Mouse (Mus musculus) liver, embryonic 12.5 days (tissue): Measurements from ENCODE around the gene Acsbg1. TPM values are rescaled to one million over a fixed set of nuclear protein-coding genes. Genes with fewer than 3 reads are reported as not detected.

Source experiments
- ATAC-seq: fragments of 200-750 bp; cut with Nextera tagmentation; 2 replicates; pipeline ENCODE4 v1.8.0; 2017; ENCODE audit warnings: moderate number of reproducible peaks, mild to moderate bottlenecking, moderate library complexity
- H3K27ac ChIP-seq: fragments of 300-500 bp; sonication (generic); 2 replicates; pipeline ENCODE4 v1.5.1; 2016; ENCODE audit warnings: mild to moderate bottlenecking
- H3K27me3 ChIP-seq: fragments of 300-500 bp; sonication (generic); replicated peaks from 2 replicates; pipeline ENCODE4 v1.6.1; 2016; ENCODE audit warnings: mild to moderate bottlenecking, moderate library complexity
- H3K36me3 ChIP-seq: fragments of 300-500 bp; sonication (generic); 2 replicates; pipeline ENCODE4 v1.6.1; 2016; ENCODE audit warnings: mild to moderate bottlenecking, moderate library complexity
- H3K4me1 ChIP-seq: fragments of 300-500 bp; sonication (generic); 2 replicates; pipeline ENCODE4 v1.6.1; 2016
- H3K4me2 ChIP-seq: fragments of 300-500 bp; sonication (generic); 2 replicates; pipeline ENCODE4 v1.6.1; 2016; ENCODE audit warnings: mild to moderate bottlenecking, moderate library complexity
- H3K4me3 ChIP-seq: fragments of 300-500 bp; sonication (generic); 2 replicates; pipeline ENCODE4 v1.5.1; 2016; ENCODE audit warnings: mild to moderate bottlenecking, moderate library complexity
- H3K9ac ChIP-seq: fragments of 300-500 bp; sonication (generic); 2 replicates; pipeline ENCODE4 v1.6.1; 2016; ENCODE audit warnings: mild to moderate bottlenecking, moderate library complexity
- H3K9me3 ChIP-seq: fragments of 300-500 bp; sonication (generic); replicated peaks from 2 replicates; pipeline ENCODE4 v1.6.1; 2016; ENCODE audit warnings: mild to moderate bottlenecking, moderate library complexity
- WGBS: fragments of 180-500 bp; shearing (Covaris S2); methylation state at CpG from one replicate; pipeline ENCODE4 v1.1.7; 2016; ENCODE audit not compliant: insufficient replicate concordance; 5-methylcytosine and 5-hydroxymethylcytosine counted together
- polyA plus RNA-seq: library from polyadenylated mRNA; unstranded; fragments of >200 nt; fragmentation: Nextera tagmentation; extraction: Ambion mirVana; gene quantifications from 2 replicates; pipeline ENCODE4 v1.2.1, GENCODE M21; 2016

Gene Acsbg1
- polyA plus RNA-seq, 1 experiment from 2014 or later, result 0.24 TPM

DNA sequence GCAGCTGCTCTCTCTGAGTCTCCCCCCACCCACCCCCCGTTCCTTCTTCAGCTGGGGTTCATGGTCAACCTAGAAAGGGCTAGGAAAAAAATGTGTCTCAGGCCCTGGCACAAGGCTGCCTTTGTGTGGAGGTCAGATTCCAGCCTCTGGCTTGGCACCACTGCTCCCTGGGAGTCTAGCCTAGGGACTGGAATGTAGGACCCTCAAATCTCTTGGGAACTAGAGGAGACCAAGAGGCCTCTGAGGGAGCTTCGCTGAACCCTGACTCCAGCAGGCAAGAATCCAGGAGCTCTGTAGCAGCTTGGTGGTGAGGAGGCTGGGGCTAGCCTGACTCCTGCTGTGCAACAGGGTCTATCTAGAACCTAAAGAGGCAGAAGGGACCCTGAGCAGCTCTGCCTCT is 22.5 kb downstream of the Acsbg1 start:
- Histone ChIP-seq H3K27ac (no peak overlapping the region), H3K4me3 (no peak overlapping the region), H3K4me1 (peaks cover 17% of the 10 kb centered on the region), H3K9ac (no peak overlapping the region), H3K4me2 (no peak overlapping the region), H3K36me3 (no peaks in the 10 kb centered on the region), H3K27me3 (no peaks in the 10 kb centered on the region), H3K9me3 (no peaks in the 10 kb centered on the region)
- whole genome bisulfite sequencing, result 52% methylated on average over 2 of the region's 2 CpGs
- no peak for ATAC-seq

GRCm38 (mm10) chr9:54637510-54638314 is 24.0 kb downstream of the Acsbg1 start:
- H3K4me3 ChIP-seq, result no peak overlapping the region
- no peak overlapping the region for H3K4me2 ChIP-seq
- 50% methylated on average over 4 of the region's 5 CpGs for WGBS
- H3K9me3 ChIP-seq, result no peaks in the 10 kb centered on the region
- peaks cover 13% of the 10 kb centered on the region for H3K4me1 ChIP-seq
- H3K9ac ChIP-seq, result no peak overlapping the region
- ATAC-seq, result no peak
- H3K27me3 ChIP-seq, result no peaks in the 10 kb centered on the region
- H3K36me3 ChIP-seq, result no peaks in the 10 kb centered on the region
- no peak overlapping the region for H3K27ac ChIP-seq

DNA sequence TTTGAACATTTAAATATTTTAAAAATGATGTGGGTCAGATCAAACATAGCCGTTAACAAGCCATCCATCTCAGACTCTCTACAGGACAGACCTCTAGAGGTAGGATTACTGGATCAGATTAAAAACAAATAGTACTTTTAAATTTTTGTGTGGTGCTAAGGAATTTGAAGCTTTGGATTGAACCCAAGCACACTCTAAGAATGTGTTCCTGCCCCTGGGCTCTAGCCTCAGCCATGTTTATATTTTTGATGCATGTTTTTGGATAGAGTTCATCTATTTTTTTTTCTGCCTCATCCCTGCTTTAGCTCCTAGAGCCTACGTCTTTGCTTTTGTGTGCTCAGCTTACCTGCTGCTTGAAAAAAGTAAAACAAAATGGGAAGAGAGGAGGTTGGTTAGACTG is 28.3 kb downstream of the Acsbg1 start:
- ATAC-seq, result no peak
- Histone ChIP-seq H3K27me3 (no peaks in the 10 kb centered on the region), H3K9me3 (no peaks in the 10 kb centered on the region), H3K4me3 (no peak overlapping the region), H3K4me2 (no peak overlapping the region), H3K36me3 (no peaks in the 10 kb centered on the region), H3K4me1 (peaks cover 7% of the 10 kb centered on the region), H3K27ac (no peak overlapping the region), H3K9ac (no peak overlapping the region)
- WGBS, result 69% methylated on average over 2 of the region's 2 CpGs

DNA sequence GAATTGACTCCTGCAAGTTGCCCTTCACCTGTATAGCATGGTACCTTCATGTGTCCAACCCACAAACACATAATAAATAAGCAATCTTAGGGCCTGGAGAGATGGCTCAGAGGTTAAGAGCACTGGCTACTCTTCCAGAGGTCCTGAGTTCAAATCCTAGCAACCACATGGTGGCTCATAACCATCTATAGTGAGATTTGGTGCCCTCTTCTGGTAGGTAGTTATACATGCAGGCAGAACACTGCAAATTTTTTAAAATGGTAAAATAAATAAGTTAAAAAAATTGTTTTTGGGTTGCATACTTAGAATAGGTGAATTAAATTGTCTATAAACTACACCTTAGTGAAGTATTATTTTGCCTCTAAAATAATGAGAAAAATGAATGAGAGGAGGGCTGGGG is 30.8 kb downstream of the Acsbg1 start:
- ATAC-seq, result no peak
- Histone ChIP-seq H3K4me2 (no peak overlapping the region), H3K36me3 (no peaks in the 10 kb centered on the region), H3K9me3 (no peaks in the 10 kb centered on the region), H3K9ac (no peak overlapping the region), H3K4me1 (peaks cover 7% of the 10 kb centered on the region), H3K27ac (no peak overlapping the region), H3K4me3 (no peak overlapping the region), H3K27me3 (no peaks in the 10 kb centered on the region)

DNA sequence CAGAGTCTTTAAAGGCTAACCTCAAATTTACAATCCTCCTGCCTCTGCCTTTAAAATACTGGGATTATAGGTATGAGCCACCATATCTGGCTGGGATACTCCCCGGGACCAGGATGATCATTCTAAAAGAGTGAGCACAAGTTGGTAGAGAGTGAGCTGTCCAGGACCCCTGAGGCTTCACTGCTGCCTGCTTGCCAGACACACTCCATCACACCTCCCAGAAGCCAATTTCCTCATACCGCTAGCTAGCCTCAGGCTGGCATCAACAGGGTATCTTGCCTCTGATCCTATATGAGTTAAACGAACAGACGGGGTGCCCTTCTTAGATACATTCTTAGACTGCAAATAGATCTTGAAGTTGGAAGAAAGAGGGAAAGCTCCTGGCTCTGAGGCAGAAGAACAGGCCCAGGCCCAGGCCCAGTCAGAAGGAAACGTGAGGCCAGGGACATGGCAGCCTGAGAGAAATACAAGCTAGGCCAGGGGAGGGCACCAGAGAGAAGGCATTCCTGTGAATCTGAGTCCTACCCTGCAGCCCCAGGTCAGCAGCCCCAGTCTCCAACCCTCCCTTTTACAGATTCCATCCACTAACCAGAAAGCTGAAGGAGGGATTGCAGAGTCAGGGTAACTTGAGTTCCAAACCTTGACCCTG is 31.9 kb downstream of the Acsbg1 start:
- no peaks in the 10 kb centered on the region for H3K36me3 ChIP-seq
- H3K4me1 ChIP-seq, result peaks cover 7% of the 10 kb centered on the region
- no peak for ATAC-seq
- H3K4me3 ChIP-seq, result no peak overlapping the region
- 71% methylated on average over 5 of the region's 5 CpGs for WGBS
- H3K27ac ChIP-seq, result no peak overlapping the region
- H3K4me2 ChIP-seq, result no peak overlapping the region
- H3K27me3 ChIP-seq, result no peaks in the 10 kb centered on the region
- no peak overlapping the region for H3K9ac ChIP-seq
- H3K9me3 ChIP-seq, result no peaks in the 10 kb centered on the region

- Histone ChIP-seq H3K9me3 (no peaks in the 10 kb centered on the region), H3K4me3 (no peak overlapping the region), H3K27me3 (no peaks in the 10 kb centered on the region), H3K9ac (no peak overlapping the region), H3K36me3 (no peaks in the 10 kb centered on the region), H3K4me2 (no peak overlapping the region), H3K4me1 (peaks cover 7% of the 10 kb centered on the region), H3K27ac (no peak overlapping the region)
- no peak for ATAC-seq
- WGBS, result 84% methylated on average over 4 of the region's 4 CpGs
These were observed 32.9 kb downstream of the Acsbg1 start for GRCm38 (mm10) chr9:54628752-54629151.

- no peak overlapping the region for H3K27ac ChIP-seq
- no peak overlapping the region for H3K9ac ChIP-seq
- H3K36me3 ChIP-seq, result no peaks in the 10 kb centered on the region
- peaks cover 7% of the 10 kb centered on the region for H3K4me1 ChIP-seq
- no peak for ATAC-seq
- WGBS, result 75% methylated on average over 5 of the region's 5 CpGs
- H3K9me3 ChIP-seq, result no peaks in the 10 kb centered on the region
- no peak overlapping the region for H3K4me2 ChIP-seq
- H3K4me3 ChIP-seq, result no peak overlapping the region
- H3K27me3 ChIP-seq, result no peaks in the 10 kb centered on the region; the same call in 1 of the 2 replicates
These were observed 34.4 kb downstream of the Acsbg1 start for GRCm38 (mm10) chr9:54627240-54627639.

- Histone ChIP-seq H3K27ac (no peak overlapping the region), H3K9me3 (no peaks in the 10 kb centered on the region), H3K27me3 (no peaks in the 10 kb centered on the region; the same call in 1 of the 2 replicates), H3K9ac (no peak overlapping the region), H3K4me2 (no peak overlapping the region), H3K36me3 (no peaks in the 10 kb centered on the region), H3K4me3 (no peak overlapping the region), H3K4me1 (peaks cover 8% of the 10 kb centered on the region)
- peak; percentile 59 for ATAC-seq
- WGBS, result 41% methylated on average over 13 of the region's 13 CpGs
These were observed 47.4 kb downstream of the Acsbg1 start for GRCm38 (mm10) chr9:54614182-54614850.

- no peak for ATAC-seq
- peaks cover 8% of the 10 kb centered on the region for H3K4me1 ChIP-seq
- no peaks in the 10 kb centered on the region for H3K9me3 ChIP-seq
- H3K36me3 ChIP-seq, result no peaks in the 10 kb centered on the region
- no peak overlapping the region for H3K9ac ChIP-seq
- WGBS, result 70% methylated on average over 5 of the region's 5 CpGs
- no peaks in the 10 kb centered on the region; the same call in 1 of the 2 replicates for H3K27me3 ChIP-seq
- H3K4me2 ChIP-seq, result no peak overlapping the region
- no peak overlapping the region for H3K4me3 ChIP-seq
- H3K27ac ChIP-seq, result no peak overlapping the region
These were observed 48.9 kb downstream of the Acsbg1 start for GRCm38 (mm10) chr9:54612781-54613191.

DNA sequence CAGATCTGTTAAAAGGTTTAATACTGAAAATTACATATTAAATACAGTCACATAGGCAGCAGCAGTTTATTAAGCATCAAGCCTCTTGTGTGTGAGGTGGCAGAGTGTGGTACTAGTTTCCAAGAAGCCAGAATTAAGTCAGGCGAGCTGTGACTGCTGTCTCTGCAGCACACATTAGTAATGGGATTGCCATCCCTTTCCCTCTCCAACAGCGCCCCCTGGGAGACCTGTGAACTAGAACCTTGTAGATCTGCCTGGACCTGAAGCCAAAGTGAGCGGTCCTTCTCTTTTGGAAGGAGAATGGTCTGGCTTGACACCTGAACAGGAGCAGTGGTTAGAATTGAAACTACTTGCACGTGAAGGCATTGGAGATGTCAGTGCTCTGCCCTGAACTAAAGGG is 56.8 kb downstream of the Acsbg1 start:
- WGBS, result 48% methylated on average over 4 of the region's 4 CpGs
- H3K36me3 ChIP-seq, result peaks cover 52% of the 10 kb centered on the region
- ATAC-seq, result no peak
- H3K9ac ChIP-seq, result no peak overlapping the region
- no peak overlapping the region for H3K4me2 ChIP-seq
- no peak overlapping the region for H3K27ac ChIP-seq
- H3K27me3 ChIP-seq, result no peaks in the 10 kb centered on the region
- no peak overlapping the region for H3K4me3 ChIP-seq
- H3K9me3 ChIP-seq, result no peaks in the 10 kb centered on the region
- no peaks in the 10 kb centered on the region for H3K4me1 ChIP-seq

- 89% methylated on average over 5 of the region's 5 CpGs for WGBS
- H3K27me3 ChIP-seq, result no peaks in the 10 kb centered on the region
- H3K4me3 ChIP-seq, result no peak overlapping the region
- no peaks in the 10 kb centered on the region for H3K4me1 ChIP-seq
- no peak overlapping the region for H3K27ac ChIP-seq
- no peak overlapping the region for H3K9ac ChIP-seq
- H3K36me3 ChIP-seq, result peaks cover 59% of the 10 kb centered on the region
- no peak for ATAC-seq
- H3K9me3 ChIP-seq, result no peaks in the 10 kb centered on the region
- no peak overlapping the region for H3K4me2 ChIP-seq
These were observed 57.5 kb downstream of the Acsbg1 start for GRCm38 (mm10) chr9:54604131-54604654.

DNA sequence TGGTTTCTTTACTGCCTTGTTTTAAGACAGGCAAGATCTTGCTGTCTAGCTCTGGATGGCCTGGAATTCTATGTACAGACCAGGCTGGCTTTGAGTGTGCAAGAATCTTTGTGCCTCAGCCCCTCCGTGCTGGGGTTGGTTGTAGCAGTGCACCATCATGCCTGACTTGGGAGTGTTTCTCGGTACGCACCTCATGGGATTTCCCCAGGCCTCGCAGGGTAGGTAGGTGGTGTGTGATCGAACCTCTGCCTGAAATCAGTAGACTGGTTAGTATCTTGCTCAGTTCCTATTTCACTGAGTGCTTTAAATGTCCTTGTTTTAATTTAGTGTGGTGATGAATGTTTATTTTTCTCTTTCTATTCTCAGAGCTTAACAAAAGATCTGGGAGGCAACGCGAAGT is 58.8 kb downstream of the Acsbg1 start:
- H3K9me3 ChIP-seq, result no peaks in the 10 kb centered on the region
- H3K4me1 ChIP-seq, result no peaks in the 10 kb centered on the region
- 84% methylated on average over 7 of the region's 7 CpGs for WGBS
- no peak overlapping the region for H3K4me2 ChIP-seq
- H3K27ac ChIP-seq, result no peak overlapping the region
- no peaks in the 10 kb centered on the region for H3K27me3 ChIP-seq
- ATAC-seq, result no peak
- no peak overlapping the region for H3K4me3 ChIP-seq
- H3K9ac ChIP-seq, result no peak overlapping the region
- H3K36me3 ChIP-seq, result peaks cover 72% of the 10 kb centered on the region
